Mouse (Mus musculus) embryonic fibroblast, embryonic 13.5 days (primary cell): ENCODE results near the gene Hoxc8.

Experiments used
- CTCF ChIP-seq: IDR thresholded peaks from 2 replicates; pipeline ENCODE4 v1.5.1; 2011; ENCODE audit warnings: mild to moderate bottlenecking, control low read depth, low read length, moderate library complexity, borderline replicate concordance; ENCODE audit not compliant: insufficient read depth
- POLR2A ChIP-seq: IDR thresholded peaks from 2 replicates; pipeline ENCODE4 v1.6.1; 2011; ENCODE audit warnings: low read depth, mild to moderate bottlenecking, control low read depth, low read length, moderate library complexity

GRCm38 (mm10) chr15:103000501-103000901 is 10.1 kb downstream of the Hoxc8 start:
- TF ChIP-seq CTCF (no peak), POLR2A (0 out of 2 replicates have a peak, but pooled peaks have one; percentile 19)
